Mouse (Mus musculus) erythroblast, embryonic 14.5 days (primary cell): Measurements from ENCODE around the gene Lyg1.

Experiments
- GATA1 ChIP-seq: IDR thresholded peaks from 2 replicates; pipeline ENCODE4 v1.6.1; 2012; ENCODE audit warnings: low read length, inconsistent platforms, mixed read lengths
- TAL1 ChIP-seq: IDR thresholded peaks from 3 replicates; pipeline ENCODE4 v1.6.1; 2012; ENCODE audit warnings: low read length, inconsistent platforms, mixed read lengths

- TF ChIP-seq GATA1: no peak
- TF ChIP-seq TAL1: no peak
Measured at GRCm38 (mm10) chr1:37987856-37988255, 30.3 kb upstream of the Lyg1 start.
